Mouse (Mus musculus): ENCODE results near the gene Supt6.

Gene Supt6

GRCm38 (mm10) chr11:78182450-78182849 lies 63.3 kb downstream of the Supt6 start:
- DNase-seq (ENCODE audit: low spot score), result no peak

GRCm38 (mm10) chr11:78181830-78182357 lies 63.9 kb downstream of the Supt6 start:
- DNase-seq (ENCODE audit: low spot score), result no peak

GRCm38 (mm10) chr11:78180081-78180761 lies 65.6 kb downstream of the Supt6 start:
- DNase-seq (ENCODE audit: low spot score), result no peak

- no peak for DNase-seq (ENCODE audit: low spot score)
These were observed 66.3 kb downstream of the Supt6 start for GRCm38 (mm10) chr11:78179438-78179999.

- DNase-seq (ENCODE audit: low spot score), result no peak
These were observed 66.8 kb downstream of the Supt6 start for GRCm38 (mm10) chr11:78178859-78179437.

- peak; percentile 93 for DNase-seq (ENCODE audit: low spot score)
These were observed 67.6 kb downstream of the Supt6 start for GRCm38 (mm10) chr11:78177903-78178858.

GRCm38 (mm10) chr11:78177437-78177836 lies 68.3 kb downstream of the Supt6 start:
- no peak for DNase-seq (ENCODE audit: low spot score)

- no peak for DNase-seq (ENCODE audit: low spot score)
These were observed 68.9 kb downstream of the Supt6 start for GRCm38 (mm10) chr11:78176905-78177331.

- peak; percentile 65 for DNase-seq (ENCODE audit: low spot score)
These were observed 69.4 kb downstream of the Supt6 start, which contains the start of the genes Nek8 and Tlcd1 for GRCm38 (mm10) chr11:78176402-78176862. Nek8 (minus strand) TSS chr11:78176675. Tlcd1 (plus strand) TSS chr11:78176711.

- no peak for DNase-seq (ENCODE audit: low spot score)
These were observed 69.9 kb downstream of the Supt6 start for GRCm38 (mm10) chr11:78175771-78176401.

- no peak for DNase-seq (ENCODE audit: low spot score)
These were observed 71.3 kb downstream of the Supt6 start for GRCm38 (mm10) chr11:78174506-78174905.

GRCm38 (mm10) chr11:78172748-78173383 lies 72.9 kb downstream of the Supt6 start:
- no peak for DNase-seq (ENCODE audit: low spot score)

GRCm38 (mm10) chr11:78172034-78172747 lies 73.6 kb downstream of the Supt6 start:
- no peak for DNase-seq (ENCODE audit: low spot score)

GRCm38 (mm10) chr11:78171328-78171727 lies 74.5 kb downstream of the Supt6 start:
- no peak for DNase-seq (ENCODE audit: low spot score)

GRCm38 (mm10) chr11:78170306-78170705 lies 75.5 kb downstream of the Supt6 start:
- DNase-seq (ENCODE audit: low spot score), result no peak

- DNase-seq (ENCODE audit: low spot score), result no peak
These were observed 77.0 kb downstream of the Supt6 start for GRCm38 (mm10) chr11:78168541-78169468.

GRCm38 (mm10) chr11:78167257-78167959 lies 78.4 kb downstream of the Supt6 start:
- no peak for DNase-seq (ENCODE audit: low spot score)

- no peak for DNase-seq (ENCODE audit: low spot score)
These were observed 79.1 kb downstream of the Supt6 start for GRCm38 (mm10) chr11:78166640-78167039.

Data from ovary, postnatal 10 days (tissue).